26 mouse cellular contexts compared by ENCODE assay signal in genomic region chr10:116841551-116841950, GRCm38 (mm10). TPM values are rescaled to one million over a fixed set of nuclear protein-coding genes. Genes with fewer than 3 reads are reported as not detected.
"Had no signal": no experiment of that assay in that cellular context is flagged by ENCODE, and none has a peak within 500 bp of the region (broad histone marks: within the 10 kb centered on the region; RNA-seq: fewer than 3 reads in every experiment).

No protein-coding gene starts in this region.

- ATAC-seq: hindbrain, embryonic 16.5 days; intestine, embryonic 16.5 days; liver, embryonic 12.5 days had no signal

- H3K4me3 ChIP-seq: heart, embryonic 13.5 days; heart, embryonic 15.5 days; kidney, embryonic 15.5 days; limb, embryonic 13.5 days; limb, embryonic 15.5 days; liver, embryonic 12.5 days had no signal

- H3K4me2 ChIP-seq: heart, embryonic 11.5 days; heart, embryonic 13.5 days; heart, embryonic 15.5 days; hindbrain, embryonic 14.5 days; kidney, embryonic 15.5 days; limb, embryonic 13.5 days; limb, embryonic 15.5 days; liver, embryonic 12.5 days had no signal

- H3K4me1 ChIP-seq: heart, embryonic 13.5 days; heart, embryonic 15.5 days; kidney, embryonic 15.5 days; limb, embryonic 15.5 days; liver, embryonic 12.5 days had no signal

- H3K27me3 ChIP-seq: heart, embryonic 13.5 days; heart, embryonic 15.5 days; kidney, embryonic 15.5 days; limb, embryonic 13.5 days; limb, embryonic 15.5 days; liver, embryonic 12.5 days had no signal

- H3K27ac ChIP-seq: heart, embryonic 13.5 days; heart, embryonic 15.5 days; hindbrain, embryonic 14.5 days; kidney, embryonic 15.5 days; kidney, postnatal 0 days; limb, embryonic 13.5 days; limb, embryonic 15.5 days; liver, embryonic 12.5 days; liver, embryonic 14.5 days had no signal

- H3K9ac ChIP-seq: heart, embryonic 13.5 days; heart, embryonic 15.5 days; hindbrain, embryonic 14.5 days; kidney, embryonic 15.5 days; limb, embryonic 13.5 days; limb, embryonic 15.5 days; liver, embryonic 12.5 days; liver, embryonic 14.5 days had no signal

- DNase-seq: gastrocnemius, postnatal 14 days; gastrocnemius, postnatal 36 days; heart, adult 18-20 months; heart, postnatal 14 days; heart, postnatal 36 days; kidney, adult 11 months; kidney, adult 2 months; kidney, adult 9 months; kidney, postnatal 14 days; kidney, postnatal 36 days; layer of hippocampus, adult 9-11 months; layer of hippocampus, postnatal 36 days had no signal

- H3K9me3 ChIP-seq: heart, embryonic 13.5 days; heart, embryonic 15.5 days; kidney, embryonic 15.5 days; limb, embryonic 13.5 days; limb, embryonic 15.5 days; liver, embryonic 12.5 days had no signal

- H3K36me3 ChIP-seq: heart, embryonic 13.5 days; heart, embryonic 15.5 days; kidney, embryonic 15.5 days; limb, embryonic 13.5 days; limb, embryonic 15.5 days; liver, embryonic 12.5 days had no signal

RNA-seq across cellular contexts. Expression of gene Myrfl, which starts 55.2 kb away (rescaled TPM):
- total RNA-seq: hematopoietic stem cell, adult 5-6 weeks; liver, adult 2 months had no signal
- polyA plus RNA-seq: hindbrain, embryonic 14.5 days; liver, adult 2 months; liver, embryonic 14.5 days had no signal
